Mouse (Mus musculus): ENCODE results near the gene Actl11.

Actl11 gene

DNA sequence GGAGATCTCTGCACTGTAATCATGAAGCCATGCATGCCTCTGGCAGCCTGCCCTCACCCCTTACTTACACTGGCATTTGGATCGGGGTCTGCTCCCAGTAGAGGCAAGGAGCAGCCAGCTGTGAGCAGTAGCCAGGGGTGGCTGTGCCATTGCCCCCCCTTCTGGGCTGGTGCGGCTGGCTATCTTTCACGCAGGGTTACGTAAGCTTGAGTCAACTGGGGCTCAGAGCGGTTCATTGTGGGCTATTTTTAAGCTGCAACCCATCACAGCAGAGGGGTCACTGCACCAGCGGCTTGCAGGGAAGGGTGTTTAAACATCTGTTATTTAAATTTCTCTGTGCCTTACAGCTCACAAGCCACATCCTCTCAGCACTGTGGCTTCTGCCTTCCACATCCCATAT, 4.3 kb upstream of the Actl11 start:
- no peak for DNase-seq

DNA sequence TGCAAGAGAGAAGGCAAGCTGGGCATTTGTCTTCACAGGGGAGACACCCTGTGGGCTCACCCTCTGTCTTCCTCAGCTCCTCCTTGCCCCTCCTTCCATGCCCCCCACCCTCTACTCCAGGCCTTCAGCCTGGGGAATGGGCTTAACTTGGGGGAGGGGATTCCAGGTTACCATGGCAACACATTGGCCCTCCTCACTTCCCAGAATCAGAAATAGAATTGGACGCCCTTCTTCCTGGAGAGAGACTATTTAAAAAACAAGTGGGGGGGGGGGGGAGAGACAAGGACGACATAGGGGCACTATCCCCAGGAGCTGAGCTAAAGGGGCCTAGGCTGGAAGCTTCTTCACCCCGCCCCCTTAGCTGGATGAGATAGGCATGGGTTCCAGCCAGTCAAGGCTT, 3.0 kb upstream of the Actl11 start:
- no peak for DNase-seq

DNA sequence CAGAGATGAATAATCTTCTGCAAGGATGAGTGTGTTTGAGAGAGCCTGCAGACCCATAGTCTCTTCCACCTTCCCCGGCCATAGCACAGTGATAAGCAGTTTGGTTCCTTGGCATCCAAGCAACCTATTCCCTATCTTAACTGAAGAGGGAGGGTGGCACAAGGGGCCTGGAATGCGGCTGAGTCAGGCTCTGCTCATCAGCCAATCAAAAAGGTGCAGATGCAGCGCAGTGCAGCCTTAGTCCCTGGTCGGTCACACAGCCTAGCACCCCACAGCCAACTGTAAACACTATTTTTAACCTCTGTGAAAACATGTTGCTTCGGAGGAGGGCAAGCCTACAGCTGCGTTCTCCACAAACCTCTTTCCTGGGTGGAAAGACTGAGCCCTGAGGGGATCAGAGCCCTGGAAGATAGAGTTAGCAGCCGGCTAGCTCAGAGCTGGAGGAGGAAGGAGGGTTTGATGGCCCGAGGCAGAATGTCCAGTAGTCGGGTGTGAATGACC, 1.3 kb upstream of the Actl11 start:
- DNase-seq, result no peak

DNA sequence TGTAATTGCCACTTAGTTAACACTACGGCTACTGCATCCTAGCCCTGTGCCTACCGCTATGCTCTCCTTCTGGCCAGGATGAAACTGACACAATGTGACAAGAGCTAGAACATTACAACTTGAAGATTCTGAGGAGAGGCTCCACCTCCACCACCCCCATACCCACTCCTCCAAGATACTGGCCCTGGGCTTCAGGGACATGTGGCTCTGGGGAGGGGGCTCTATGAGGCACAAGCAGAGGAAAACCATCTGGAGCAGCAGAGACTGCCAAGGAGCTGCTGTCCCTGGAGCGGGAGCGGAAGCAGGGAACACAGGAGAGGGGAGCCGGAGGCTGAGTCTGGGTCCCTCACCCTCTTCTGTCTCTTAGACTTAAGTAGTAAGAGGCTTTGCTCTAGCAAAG, 520 bp upstream of the Actl11 start:
- no peak for DNase-seq

DNA sequence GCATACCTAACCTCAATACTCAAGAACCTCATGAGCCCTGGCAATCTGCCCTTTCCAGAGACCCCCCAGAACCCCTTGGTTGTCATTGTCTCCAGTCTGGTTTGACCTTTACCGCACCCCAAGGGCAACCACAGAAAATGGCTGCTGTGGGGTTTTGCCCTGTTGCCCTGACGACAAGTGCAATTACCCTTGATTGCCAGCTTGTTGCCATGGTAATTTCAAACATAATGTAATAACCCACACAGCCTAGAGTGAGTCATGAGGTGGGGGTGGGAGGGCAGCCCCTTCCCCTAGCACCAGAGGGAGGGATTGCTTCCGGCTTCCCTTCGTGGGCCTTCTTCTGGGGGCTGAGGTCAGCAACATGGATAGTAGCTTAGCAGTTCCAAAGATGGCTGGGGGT, 4.0 kb downstream of the Actl11 start:
- no peak for DNase-seq

DNA sequence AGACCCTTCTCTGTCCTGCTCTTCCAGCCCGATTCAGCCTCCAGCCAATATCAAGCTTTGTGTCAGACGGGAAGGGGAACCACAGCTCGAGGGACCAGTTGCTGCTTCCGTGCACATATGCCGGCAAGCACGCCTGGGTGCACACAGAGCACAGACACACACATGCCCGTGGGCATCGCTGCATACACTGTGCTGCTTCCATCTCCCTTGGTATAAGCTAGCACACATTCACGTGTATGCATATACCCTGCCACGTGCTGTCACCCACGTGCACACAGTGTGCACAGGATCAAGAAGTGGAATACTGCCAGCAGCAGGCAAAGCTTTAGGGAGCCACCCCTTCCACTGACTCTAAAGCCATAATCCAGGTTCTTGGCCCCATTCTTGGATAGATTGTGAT, 5.9 kb downstream of the Actl11 start:
- no peak for DNase-seq

DNA sequence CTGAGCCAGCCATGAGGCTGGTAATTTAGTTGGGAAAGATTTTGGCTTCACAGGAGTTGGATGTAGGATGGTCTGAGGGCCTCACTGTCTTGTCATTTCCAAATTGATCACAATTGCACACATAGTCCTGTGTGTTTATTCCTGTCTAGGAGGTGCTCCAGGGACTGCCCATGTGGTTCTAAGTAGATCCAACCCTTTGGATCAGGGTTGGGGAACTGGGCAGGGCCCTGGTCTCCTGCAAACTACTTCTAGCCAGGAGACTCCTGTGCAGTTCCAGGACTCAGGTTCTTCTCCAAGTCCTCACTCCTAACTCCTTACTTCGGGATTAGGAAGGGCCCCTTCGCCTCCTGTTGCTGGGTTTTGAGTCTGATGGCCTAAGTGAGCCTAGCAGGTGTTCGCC, 7.1 kb downstream of the Actl11 start, which contains the start of gene Camkv:
Gene Camkv, plus strand, starts transcription at position 301 of the 400 bp plus-strand sequence.
- DNase-seq, result no peak

DNA sequence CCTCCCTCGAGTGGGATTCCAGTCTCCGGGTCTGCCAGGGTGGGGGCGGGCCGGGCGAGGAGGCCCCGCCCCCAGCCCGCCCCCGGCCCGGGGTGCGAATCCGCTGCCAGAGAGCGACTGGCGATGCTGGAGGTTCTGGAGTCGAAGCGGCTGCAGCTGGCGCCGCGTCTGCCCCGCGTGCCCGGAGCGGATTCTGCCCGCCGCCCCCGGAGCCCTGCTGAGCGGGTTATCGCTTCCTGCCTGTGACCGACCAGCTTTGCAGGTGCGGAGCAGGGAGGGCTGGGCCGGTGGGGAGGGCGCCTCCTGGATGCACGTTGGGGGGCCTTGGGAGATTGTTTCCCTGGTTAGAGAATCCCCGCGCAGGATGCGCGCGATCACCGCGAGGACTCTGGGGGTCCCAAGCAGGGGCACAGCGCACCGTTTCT, 7.5 kb downstream of the Actl11 start:
- no peak for DNase-seq

DNA sequence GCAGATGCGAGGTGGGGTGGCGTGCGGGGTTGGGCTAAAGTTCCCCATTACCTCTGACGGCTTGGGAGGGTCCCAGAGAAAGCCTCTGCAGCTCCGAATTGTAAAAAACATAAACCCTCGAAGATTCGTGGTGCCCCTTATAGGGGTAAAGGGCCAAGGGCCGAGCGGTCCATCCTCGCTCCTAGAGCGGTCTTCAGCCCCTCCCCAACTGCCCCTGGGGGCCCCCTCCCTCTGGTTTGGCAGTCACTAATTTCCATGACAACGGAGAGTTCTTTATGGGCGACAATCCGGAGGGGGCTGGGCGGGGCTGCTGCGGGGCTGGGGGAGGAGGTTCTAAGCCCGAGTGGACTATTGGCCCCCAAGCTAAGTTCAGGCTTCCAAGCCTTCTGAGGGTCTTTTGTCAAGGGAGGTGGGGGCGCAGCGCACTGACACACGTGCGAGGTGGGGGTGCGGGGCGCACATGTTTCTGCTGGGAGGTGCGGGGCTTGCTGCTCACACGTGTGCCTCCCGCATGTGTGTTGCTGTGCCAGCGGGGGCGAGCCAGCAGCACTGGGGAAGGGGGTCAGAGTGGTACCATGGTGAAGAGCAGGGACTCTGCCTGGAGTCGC, 8.1 kb downstream of the Actl11 start:
- no peak for DNase-seq

DNA sequence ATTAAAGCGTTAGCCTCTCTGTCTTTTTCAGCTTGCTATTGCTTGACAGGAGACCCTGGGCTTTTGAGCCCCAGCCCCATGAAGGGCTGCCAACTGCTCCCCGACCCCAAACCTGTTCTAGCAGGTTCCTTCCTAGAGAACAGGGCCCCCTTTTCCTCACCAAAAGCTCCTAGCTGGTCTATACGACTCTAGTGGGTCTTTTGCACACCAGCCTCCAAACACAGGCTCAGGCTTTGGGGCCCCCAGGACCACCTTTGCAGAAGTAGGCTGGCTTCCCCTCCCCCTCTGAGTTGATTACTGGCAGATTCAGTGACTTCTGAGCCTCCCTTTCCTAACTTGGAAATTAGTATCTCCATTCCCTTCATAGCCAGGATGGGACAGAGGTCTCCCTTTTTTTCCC, 8.6 kb downstream of the Actl11 start:
- DNase-seq, result no peak

DNA sequence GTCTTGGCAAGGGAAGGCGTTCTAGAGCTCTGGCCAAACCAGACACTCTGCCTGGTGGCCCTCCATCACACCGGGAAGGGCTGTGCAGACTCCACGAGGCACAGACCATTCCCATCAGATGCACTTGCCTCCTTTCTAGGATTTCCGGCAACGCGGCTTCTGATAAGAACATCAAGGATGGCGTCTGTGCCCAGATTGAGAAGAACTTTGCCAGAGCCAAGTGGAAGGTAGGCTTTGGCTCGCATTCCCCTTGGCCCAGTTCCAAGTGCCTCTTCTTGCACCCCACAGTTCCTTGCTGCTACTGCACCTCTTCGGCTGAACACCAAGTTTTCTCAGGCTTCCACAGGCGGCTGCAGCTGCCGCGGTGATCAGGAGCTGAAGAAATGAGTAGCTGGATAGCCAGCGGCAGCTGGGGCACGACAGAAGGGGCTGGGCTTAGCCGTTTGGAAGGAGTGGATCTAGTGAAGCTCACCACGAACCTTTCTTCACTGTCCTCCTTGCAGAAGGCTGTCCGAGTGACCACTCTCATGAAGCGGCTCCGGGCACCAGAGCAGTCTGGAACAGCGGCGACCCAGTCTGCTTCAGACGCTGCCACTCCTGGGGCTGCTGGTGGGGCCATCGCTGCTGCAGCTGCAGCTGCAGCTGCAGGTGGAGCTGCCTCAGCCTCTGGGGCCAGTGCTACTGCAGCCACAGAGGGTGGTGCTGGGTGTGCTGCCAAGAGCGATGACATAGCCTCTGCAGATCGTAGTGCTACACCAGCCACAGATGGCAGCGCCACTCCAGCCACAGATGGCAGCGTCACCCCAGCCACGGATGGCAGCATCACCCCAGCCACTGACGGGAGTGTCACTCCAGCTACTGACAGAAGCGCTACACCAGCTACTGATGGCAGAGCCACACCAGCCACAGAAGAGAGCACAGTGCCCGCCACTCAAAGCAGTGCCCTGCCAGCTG, 19.2 kb downstream of the Actl11 start:
- peak; percentile 67 for DNase-seq

DNA sequence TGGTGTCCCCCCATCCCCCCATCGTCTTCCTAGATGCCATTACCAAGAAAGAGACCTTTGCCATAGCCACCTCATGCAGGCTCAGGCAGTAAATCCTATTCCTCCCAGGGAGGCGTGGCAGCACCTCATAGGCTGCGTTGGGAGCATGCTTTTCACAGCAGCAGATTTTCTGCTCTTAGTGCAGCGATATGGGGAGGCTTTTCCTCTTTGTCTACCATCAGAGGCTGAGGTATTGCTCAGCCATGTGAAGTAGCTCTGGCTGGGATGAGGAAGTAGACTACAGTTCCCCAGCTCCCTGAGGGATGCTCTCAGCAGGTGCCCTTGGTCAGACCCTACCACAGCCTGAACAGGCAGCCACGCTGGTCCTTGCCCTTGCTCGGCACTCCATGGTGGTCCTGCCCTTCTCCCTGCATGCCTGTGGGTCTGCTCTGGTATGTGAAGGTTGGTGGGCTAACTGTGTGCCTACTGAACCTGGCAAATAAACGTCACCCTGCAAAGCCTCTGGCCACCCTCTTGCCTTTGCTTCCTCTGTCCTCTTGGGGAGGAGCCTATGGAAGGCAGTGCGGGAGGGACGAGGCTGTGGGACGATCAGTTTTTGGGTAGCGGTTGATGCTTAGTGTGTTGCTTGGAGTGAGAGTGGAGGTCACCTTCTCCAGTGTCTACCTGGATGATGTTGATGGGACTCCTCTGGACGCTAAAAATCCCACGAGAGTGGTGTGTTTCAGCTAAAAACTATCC, 21.1 kb downstream of the Actl11 start:
- no peak for DNase-seq

DNA sequence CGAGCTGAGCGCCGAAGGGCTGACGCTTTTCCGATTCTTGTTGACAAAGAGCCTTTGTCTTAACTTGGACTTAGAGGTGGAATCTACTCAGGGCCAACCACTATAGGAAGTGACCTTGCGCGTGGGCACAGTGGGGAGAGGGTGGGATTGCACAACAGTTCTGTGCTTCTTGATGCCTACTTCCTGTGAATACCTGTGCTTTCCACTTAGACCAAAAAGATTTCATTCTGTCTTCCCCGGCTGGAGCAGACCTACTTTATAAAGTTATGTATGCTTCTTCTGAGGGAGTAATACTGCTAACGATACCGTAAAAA, 21.6 kb downstream of the Actl11 start, which contains the start of gene Traip:
Gene Traip, plus strand, starts transcription at position 215 of the 314 bp plus-strand sequence.
- no peak for DNase-seq

DNA sequence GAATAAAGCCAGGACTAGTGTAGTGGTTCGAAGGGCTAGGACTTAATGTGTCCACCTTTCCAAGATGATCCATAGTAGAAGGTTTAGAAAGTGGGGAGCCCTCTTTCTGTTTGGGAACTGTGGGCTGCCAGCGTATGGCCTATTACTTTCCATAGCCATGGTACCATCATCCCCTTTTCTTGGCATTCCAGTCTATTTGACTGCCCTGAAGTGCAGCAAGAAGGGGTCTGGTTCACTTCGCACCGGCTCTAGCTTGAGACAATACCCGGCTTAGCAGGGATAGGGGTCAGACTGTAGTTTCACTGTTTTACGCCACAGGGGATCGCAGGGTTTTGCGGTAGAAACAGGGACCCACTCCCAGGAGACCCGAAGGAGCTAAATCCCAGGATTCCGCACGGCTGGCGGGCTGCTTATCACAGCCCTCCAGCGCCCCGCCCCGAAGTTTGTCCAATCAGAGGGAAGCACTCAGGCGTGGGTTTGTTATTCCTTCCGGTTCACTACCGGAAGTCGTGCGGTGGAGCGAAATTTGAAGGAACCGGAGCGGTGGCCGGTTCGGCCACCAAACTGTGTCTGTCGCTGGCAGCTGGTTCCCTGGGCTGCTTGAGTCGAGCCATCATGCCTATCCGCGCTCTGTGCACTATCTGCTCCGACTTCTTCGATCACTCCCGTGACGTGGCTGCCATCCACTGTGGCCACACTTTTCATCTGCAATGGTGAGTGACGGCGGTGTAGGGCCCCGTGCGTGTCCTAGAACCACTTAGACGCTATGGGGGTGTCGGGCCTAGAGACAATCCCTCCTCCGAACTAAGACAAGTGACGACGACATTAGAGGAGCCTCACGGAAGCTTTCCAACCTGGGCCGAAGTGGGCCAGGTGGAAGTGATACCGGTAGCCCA, 22.4 kb downstream of the Actl11 start:
- DNase-seq, result peak; percentile 89

DNA sequence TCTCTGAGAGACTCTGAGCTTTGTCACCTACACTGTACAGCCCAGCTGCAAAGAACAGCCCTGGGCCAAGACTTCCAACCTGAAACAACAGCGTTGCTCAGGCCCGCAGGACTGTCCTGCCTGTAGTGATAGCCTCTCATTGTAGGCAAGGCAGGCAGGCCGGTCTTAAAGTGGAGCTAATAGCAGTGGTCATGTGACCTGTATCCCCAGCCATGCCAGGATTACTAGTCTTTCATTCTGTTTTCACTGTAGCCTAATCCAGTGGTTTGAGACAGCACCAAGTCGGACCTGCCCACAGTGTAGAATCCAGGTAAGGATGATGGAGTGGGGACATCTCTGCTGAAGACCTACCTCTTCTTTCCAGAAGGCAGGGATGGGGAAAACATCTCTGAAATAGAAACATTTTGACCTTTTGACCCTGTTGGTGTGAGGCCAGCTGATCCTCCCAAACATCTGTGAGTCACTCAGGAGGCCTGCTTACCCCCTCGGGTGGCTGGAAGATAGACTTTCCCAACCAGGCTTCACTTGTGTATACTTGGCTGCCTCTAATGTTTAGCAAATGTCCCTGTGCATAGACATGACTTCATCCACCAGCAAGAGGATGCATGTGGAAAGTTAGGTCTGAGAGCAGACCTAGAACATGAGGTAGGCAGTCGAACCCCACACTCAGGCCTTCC, 27.5 kb downstream of the Actl11 start:
- no peak for DNase-seq

DNA sequence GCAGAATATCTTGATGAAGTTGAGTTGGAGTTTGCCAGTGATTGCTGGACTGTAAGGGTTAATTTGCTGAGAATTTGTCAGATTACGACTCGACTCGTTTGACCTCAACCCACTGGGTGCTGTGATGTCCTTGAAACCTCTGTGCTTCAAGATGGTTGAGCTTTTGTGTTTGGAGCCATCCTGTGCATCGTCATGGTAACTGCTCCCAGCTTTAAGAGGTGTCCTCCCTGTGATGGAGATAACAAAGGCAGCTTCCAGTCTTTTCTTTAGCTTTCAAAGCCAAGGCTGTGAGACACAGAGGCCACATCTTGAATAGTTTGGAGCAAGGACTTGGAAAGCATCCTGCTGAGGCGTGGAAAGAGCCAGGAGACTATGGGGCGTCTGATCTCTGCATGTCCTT, 28.9 kb downstream of the Actl11 start:
- DNase-seq, result no peak

DNA sequence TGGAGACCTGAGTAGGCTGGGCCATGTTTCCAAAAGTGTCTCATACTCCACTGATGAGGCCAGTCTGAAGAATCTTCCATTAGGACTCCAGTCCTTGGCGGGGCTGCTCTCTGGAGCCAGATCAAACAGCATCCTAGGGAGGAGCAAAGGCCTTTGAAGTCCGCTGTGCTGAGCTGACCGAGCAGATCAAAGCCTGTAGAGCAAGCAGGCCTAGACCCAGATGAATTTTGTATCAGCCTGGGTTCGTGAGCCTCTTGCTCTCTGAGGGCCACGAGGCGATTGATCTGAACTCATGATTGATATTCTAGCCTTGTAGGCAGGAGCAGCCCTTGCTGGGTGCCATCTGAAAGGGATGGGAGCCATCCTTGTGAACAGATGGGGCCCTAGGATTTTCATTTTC, 31.6 kb downstream of the Actl11 start:
- DNase-seq, result no peak

DNA sequence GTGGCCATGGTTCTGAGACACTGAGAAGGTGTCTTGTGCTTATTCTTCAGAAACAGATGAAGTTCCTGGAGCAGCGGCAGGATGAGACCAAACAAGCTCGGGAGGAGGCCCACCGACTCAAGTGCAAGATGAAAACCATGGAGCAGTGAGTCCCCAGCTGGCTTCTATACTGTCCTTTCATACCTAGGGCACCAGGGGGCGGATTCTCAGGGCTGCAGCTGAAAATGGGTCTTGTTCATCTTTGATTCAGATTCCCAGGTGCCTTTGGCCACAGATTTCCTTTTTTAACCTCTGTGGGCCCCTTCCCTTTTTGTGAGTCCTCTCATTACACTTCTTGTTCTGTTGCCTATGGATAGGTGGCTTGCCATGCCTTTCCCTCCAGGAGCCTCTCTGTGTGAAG, 32.7 kb downstream of the Actl11 start:
- no peak for DNase-seq

DNA sequence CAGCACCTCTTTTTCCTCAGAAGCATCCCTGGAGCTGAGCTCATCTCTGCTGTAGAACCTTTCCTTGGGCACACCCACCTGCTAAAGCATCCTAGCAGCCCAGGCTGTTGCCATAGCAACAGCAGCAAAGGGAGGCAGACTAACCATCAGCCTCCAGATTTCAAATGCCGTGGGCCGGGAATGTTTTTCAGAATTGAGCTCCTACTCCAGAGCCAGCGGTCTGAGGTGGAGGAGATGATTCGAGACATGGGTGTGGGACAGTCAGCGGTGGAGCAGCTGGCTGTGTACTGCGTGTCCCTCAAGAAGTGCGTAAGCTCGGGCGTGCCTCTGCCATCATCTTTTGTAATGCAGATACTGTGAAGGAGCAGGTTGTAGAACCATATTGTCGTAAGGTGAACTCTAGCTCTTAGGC, 33.1 kb downstream of the Actl11 start:
- DNase-seq, result no peak

DNA sequence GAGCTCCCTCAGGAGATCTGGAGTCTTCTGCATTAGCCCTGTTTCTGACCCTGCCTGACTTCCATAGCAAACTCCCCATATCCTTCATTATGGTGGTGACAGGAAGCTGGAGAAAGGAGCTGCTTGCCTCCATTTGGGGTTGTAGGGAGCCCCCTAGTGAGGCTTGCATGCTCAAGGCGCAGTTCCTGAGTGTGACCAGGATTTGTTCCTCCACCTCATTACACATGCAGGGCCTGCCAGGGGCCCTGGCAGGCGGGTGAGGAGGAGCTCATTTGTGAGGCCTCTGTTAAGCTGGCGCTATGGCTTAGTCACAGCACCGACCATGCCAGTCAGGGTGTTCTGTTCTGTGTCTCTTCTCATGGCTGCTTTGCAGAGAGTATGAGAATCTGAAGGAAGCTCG, 33.6 kb downstream of the Actl11 start:
- DNase-seq, result no peak

DNA sequence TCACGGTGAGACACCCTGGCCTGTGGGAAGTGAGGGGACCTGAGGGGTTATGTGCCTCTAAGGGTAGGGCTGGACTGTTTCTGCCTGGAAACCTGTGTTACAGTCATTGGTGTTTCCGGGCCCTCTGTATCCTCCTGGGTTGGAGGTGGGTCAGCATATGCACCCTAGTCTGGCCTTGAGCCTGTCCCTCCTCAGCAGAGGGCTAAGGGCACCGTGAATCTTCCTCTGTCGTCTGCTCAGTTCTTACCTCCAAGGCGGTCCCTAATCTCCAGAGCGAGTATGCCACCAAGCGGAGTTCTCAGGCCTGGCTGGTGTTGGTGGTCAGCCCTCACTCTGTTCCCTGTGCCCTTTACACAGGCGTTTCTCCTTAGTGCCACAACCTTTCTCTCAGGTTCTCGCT, 34.6 kb downstream of the Actl11 start:
- DNase-seq, result no peak

DNA sequence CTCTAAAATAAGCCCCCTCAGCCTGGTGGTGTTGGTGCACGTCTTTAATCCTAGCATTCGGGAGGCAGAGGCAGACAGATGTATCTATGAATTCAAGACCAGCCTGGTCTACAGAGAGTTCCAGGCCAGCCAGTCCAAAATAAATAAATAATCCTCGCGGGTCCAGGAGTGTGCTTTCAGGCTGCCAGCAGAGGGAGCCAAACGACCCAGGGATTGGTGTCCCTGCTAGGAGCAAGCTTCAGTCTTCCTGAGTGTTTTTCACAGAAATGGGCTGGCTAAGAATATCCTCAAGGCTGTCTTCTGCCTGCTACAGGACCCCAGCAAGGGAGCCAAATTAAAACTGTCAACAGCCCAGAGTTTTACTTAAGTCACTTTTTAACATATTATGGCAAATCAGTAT, 35.4 kb downstream of the Actl11 start:
- peak; percentile 78 for DNase-seq
